Mouse (Mus musculus): ENCODE data around the gene Dock11.

Gene Dock11

DNA sequence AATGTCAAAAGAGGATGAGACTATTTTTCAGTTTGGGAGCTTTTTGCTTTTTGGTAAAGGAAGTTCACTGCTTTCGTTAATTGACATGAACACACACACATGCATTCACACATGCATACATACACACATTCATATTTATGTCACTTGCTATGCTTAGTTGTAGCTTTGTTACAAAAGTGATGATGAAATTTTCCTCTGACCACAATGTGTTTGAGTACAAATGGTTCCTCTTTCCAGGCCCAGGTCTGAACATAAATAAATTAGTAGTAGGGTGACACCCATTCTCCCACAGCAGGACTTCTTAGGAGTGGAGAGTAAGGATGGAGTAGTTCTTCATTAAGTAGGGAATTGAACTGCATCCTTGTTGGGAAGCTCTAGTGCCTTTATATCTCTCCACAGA, 212.3 kb downstream of the Dock11 start:
- DNase-seq (ENCODE audit: low read depth, low spot score) = no peak

DNA sequence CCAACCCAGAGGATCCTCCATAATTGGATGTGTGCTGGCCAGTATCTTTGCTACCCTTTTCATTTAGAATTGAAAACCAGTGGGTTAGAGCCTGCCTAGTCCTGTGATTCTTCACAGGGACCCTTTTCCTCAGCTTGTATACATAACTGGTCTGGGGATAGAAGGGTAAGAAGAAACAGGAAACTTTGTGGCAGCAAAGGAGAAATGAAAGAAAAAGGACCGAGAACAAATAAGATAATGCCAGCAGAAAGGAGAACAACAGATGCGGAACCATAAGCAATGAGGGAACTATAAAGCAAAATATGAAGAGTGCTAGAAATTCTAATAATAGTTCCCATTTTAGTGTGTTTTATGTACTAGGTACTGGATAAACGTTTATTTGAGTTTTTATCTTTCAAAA, 212.7 kb downstream of the Dock11 start:
- no peak for DNase-seq (ENCODE audit: low read depth, low spot score)

DNA sequence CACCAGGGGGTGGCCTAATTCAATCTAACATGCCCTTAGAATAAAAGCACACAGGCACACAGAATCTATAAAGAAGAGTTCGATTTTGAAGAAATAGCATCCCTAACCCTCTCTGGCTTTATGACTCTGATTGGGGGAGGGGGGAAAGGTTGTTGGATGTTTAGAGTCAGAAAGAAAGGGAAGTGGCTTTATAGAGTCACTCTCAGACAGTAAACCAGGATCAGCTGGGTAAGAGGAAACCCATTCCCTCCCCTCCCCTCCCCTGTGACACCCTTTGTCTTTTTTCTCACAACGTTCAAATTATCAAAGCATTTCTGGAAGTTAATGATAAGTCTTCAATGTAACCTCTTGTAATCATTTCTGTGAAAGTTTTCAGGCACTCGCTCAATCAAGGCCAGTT, 220.0 kb downstream of the Dock11 start:
- no peak for DNase-seq (ENCODE audit: low read depth, low spot score)

DNA sequence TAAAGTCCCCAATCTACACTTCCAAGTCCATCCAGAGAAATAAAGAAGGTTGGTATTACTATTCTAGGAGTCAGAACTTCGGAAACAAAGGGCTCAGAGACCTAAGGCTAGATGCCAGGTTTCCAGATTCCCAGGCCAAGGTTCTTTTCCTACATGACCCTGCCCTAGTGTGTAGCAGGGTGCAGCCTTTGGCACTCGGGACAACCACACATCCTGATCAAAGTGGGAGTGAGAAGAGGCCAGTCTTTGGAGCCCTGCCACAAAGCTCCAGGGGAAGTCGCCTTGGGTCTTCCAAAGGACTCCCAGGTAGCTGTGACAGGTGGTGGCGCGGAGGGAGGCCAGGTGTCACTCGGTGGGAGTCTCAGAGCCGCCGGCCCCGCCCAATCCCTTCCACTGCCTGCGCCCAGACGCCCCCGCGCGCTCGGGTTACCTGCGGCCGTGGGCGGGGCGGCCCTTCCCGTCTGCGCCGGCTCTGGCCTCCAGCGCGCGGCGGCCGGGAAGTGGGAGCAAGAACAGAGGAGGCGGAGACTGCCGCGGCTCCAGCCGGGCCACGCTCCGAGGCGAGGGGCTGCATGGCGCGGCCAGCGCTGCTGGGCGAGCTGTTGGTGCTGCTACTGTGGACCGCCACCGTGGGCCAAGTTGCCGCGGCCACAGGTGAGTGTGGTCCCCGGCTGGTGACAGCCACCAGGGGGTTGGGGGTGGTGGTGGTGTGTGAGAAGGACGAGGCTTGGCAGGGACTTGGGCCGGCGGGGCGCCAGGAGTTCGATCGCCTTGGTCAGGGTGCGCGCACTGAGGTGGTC, 223.2 kb downstream of the Dock11 start, which contains the start of gene Il13ra1:
Gene Il13ra1 (plus strand): TSS at position 489 of the 800 bp plus-strand sequence.
- DNase-seq (ENCODE audit: low read depth, low spot score) = peak; percentile 22

DNA sequence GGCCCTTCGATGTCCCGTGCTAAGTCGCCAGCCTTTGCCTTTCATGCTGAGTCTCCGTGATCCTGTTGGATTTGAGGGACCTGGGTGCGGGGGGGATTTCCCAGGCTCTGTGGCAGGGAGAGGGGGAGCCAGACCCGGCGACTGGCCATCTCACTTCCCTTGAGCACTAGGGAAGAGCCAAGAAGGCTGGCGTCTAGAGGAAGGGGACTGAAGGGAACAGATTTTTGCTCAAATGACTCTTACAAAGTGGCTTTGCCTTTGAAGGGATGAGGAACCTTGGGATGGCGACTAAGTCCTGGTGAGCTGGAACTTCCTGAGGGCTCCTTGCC, 223.8 kb downstream of the Dock11 start:
- no peak for DNase-seq (ENCODE audit: low read depth, low spot score)

DNA sequence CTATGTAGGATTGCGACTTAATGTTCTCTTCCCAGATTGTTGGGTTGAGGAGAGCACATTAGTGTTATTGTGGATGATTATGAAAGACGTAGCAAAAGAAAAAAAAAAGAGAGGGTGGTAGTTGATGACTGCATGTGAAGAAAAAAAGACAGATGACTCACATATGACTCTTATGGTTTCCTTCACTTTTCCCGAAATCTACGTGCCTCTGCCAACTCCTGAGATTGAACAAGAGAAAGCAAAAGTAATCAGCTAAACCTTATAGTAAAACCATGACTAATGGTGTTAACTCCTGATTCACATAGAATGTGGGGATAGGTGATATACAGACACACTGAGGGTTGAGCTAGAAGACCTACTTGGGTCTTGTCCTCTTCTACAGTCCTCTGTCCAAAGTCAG, 226.5 kb downstream of the Dock11 start:
- peak; percentile 75 for DNase-seq (ENCODE audit: low read depth, low spot score)

Measured in 3T3-L1 (cell line).